9 mouse cellular contexts compared by ENCODE assay signal in genomic region chr13:73265442-73265841, GRCm38 (mm10). TPM values are rescaled to one million over a fixed set of nuclear protein-coding genes. Genes with fewer than 3 reads are reported as not detected.
A peak's percentile ranks its signal among the peaks of the same experiment; 100 is the strongest.
DNase-seq lines count a peak whose midpoint lies in the region; ATAC-seq and TF ChIP-seq lines count a peak whose summit lies in the region.
"Had no signal": no experiment of that assay in that cellular context is flagged by ENCODE, and none has a peak within 500 bp of the region (broad histone marks: within the 10 kb centered on the region; RNA-seq: fewer than 3 reads in every experiment).

No protein-coding gene starts in this region.

- TF ChIP-seq CTCF in kidney, adult 2 months (conservative IDR thresholded peaks at IDR 0.05; ENCODE audit: insufficient read depth, insufficient read length, low read depth, low read length): no peak

- H3K4me3 ChIP-seq in kidney, adult 2 months (ENCODE audit: insufficient read depth, low read depth, low read length): peak overlapping the region; percentile 22
- no peak overlapping the region for H3K4me3 ChIP-seq in limb, embryonic 11.5 days (ENCODE audit: low read depth, low read length)
- H3K4me3 ChIP-seq: erythroblast, embryonic 14.5 days had no signal

- TF ChIP-seq POLR2A in kidney, adult 2 months (IDR thresholded peaks at IDR 0.05; ENCODE audit: low read depth, low read length): no peak

- peak; percentile 8 for DNase-seq in kidney, adult 2 months
- no peak for DNase-seq in kidney, adult 9 months
- DNase-seq in limb, embryonic 11.5 days (ENCODE audit: low spot score): peak; percentile 68
- DNase-seq in retina, postnatal 1 day: peak; percentile 47
- no peak for DNase-seq in cerebellum, adult 9-10 months
- DNase-seq in cerebellum, adult 8-10 months: no peak

- H3K36me3 ChIP-seq in kidney, adult 2 months (ENCODE audit: control insufficient read depth, insufficient read depth, low read length): no peaks in the 10 kb centered on the region
- no peaks in the 10 kb centered on the region for H3K36me3 ChIP-seq in limb, embryonic 11.5 days (ENCODE audit: control insufficient read depth, insufficient read depth, low read length)

- no peaks in the 10 kb centered on the region for H3K4me1 ChIP-seq in kidney, adult 2 months (ENCODE audit: control insufficient read depth, insufficient read depth, low read length)
- H3K4me1 ChIP-seq in limb, embryonic 11.5 days (ENCODE audit: control insufficient read depth, insufficient read depth, low read length): peaks cover 14% of the 10 kb centered on the region

- no peak overlapping the region for H3K9ac ChIP-seq in limb, embryonic 11.5 days (ENCODE audit: low read length)

- no peaks in the 10 kb centered on the region for H3K9me3 ChIP-seq in limb, embryonic 11.5 days (ENCODE audit: control insufficient read depth, low read length)

- 10% methylated on average over 28 of the region's 28 CpGs for WGBS in kidney, adult 2 months
- under 1% methylated on average over 28 of the region's 28 CpGs for WGBS in limb, embryonic 11.5 days

- peaks cover 6% of the 10 kb centered on the region; the same call in 1 of the 2 replicates for H3K27me3 ChIP-seq in kidney, adult 2 months (replicated peaks; ENCODE audit: control insufficient read depth, insufficient read depth, low read length)
- peaks cover 97% of the 10 kb centered on the region for H3K27me3 ChIP-seq in limb, embryonic 11.5 days (ENCODE audit: control insufficient read depth, insufficient read depth, low read length)

- H3K27ac ChIP-seq in kidney, adult 2 months (ENCODE audit: insufficient read depth, low read depth, low read length): no peak overlapping the region
- no peak overlapping the region for H3K27ac ChIP-seq in limb, embryonic 11.5 days (replicated peaks; ENCODE audit: low read depth, low read length)

- H3K4me2 ChIP-seq in limb, embryonic 11.5 days (ENCODE audit: low read depth, severe bottlenecking): peak overlapping the region; percentile 27

- ATAC-seq in granulocyte monocyte progenitor cell, adult 5-6 weeks (replicated peaks; ENCODE audit: poor library complexity, severe bottlenecking): peak; percentile 20; the same call in 1 of the 2 replicates
- peak; percentile 36; the same call in 1 of the 2 replicates for ATAC-seq in limb, embryonic 11.5 days (ENCODE audit: insufficient number of reproducible peaks, low FRiP score, low TSS enrichment, low read depth)
- ATAC-seq in inflammation-experienced regulatory T-cells, adult 6 months: no peak

RNA-seq across cellular contexts. Expression of gene Irx4, which starts 5.2 kb away (rescaled TPM):
- 0.16 and 0.26 TPM in 2 replicates for polyA plus RNA-seq in kidney, adult 2 months (2012; rRNA removed)
- total RNA-seq in granulocyte monocyte progenitor cell, adult 5-6 weeks (2014; fragmentation: Nextera tagmentation): not detected in 2 replicates
- not detected in 2 replicates for total RNA-seq in granulocyte monocyte progenitor cell, adult 5-6 weeks (2017)
- 2.8 and 3.1 TPM in 2 replicates for polyA plus RNA-seq in limb, embryonic 11.5 days (2014; fragmentation: Nextera tagmentation; extraction: Ambion mirVana)
- polyA plus RNA-seq in inflammation-experienced regulatory T-cells, adult 6 months (2017; shearing (Covaris generic)): not detected
- polyA plus RNA-seq: erythroblast, embryonic 14.5 days had no signal

Comparison
In these comparisons a context has a peak if more than half of its experiments do, and no peak if none do; other contexts are left out.
1. DNase-seq: peak in kidney, adult 2 months (single experiment), limb, embryonic 11.5 days (single experiment) and retina, postnatal 1 day (single experiment); none in kidney, adult 9 months (single experiment), cerebellum, adult 9-10 months (single experiment) and cerebellum, adult 8-10 months (single experiment).